Comparison of ENCODE assay signal across 8 mouse cellular contexts in the genomic region with DNA sequence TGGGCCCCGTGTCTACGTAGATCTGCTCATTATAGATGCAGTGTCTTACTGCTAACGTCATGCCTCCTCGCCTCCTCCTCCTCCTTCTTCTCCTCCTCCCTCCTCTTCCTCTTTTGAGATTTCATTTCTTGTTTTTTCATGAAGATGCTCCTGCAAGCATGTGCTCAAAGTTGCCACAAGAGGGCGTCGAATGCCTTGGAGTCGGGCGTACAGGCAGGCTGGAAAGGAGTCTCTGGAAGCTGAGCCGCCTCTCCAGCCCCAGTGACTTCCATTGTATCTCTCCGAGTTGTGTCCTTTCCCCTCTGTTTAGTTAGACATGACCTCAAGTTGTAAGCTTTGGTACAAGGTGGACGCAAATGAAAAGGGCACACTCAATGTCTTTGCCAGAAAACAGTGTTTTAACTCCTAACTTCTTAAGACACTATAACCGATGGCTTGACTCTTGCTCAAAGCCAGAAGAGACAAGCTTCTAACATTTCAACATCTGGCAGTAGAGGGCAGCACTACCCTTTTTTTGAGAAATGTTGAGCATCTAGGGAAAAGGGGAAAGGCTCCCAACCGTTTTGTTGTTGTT. TPM values are rescaled to one million over a fixed set of nuclear protein-coding genes. Genes with fewer than 3 reads are reported as not detected.
DNase-seq lines count a peak whose midpoint lies in the region; ATAC-seq and TF ChIP-seq lines count a peak whose summit lies in the region.

No protein-coding gene starts in this region.

- DNase-seq in Patski (ENCODE audit: low read depth, low spot score), result peak; percentile 67
- DNase-seq in cerebellum, adult 8-10 months, result peak; percentile 63
- peak; percentile 90 for DNase-seq in hindbrain, embryonic 11.5 days (ENCODE audit: low spot score)
- DNase-seq in layer of hippocampus, postnatal 14 days (ENCODE audit: low spot score in 2 of 2), result peak; percentile 67 to 76
- peak; percentile 86 for DNase-seq in lung, postnatal 36 days
- DNase-seq in retina, postnatal 1 day, result peak; percentile 91
- DNase-seq in thymus, postnatal 4 days, result peak; percentile 63

- in situ Hi-C loops in Patski (cut with MboI; ENCODE audit: low pct_unique_long_range_greater_than_20kb), result loop anchor here (5.0 kb wide), 2 partner anchors 33 to 92 kb away; no protein-coding TSS in a partner anchor

- ATAC-seq in Patski, result peak; percentile 81
- ATAC-seq in frontal cortex, adult (ENCODE audit: low TSS enrichment), result peak; percentile 91
- ATAC-seq in hindbrain, embryonic 11.5 days (ENCODE audit: low FRiP score), result peak; percentile 75; the same call in 1 of the 2 replicates

- peak overlapping the region; percentile 38 for H3K4me2 ChIP-seq in hindbrain, embryonic 11.5 days (replicated peaks; ENCODE audit: low read depth, low read length)

- no peak overlapping the region for H3K9ac ChIP-seq in hindbrain, embryonic 11.5 days (ENCODE audit: low read depth, low read length)

- 3% methylated on average over 13 of the region's 13 CpGs for WGBS in hindbrain, embryonic 11.5 days

- peak; percentile 92 for TF ChIP-seq CTCF in Patski (IDR thresholded peaks at IDR 0.05)

- H3K27ac ChIP-seq in hindbrain, embryonic 11.5 days (ENCODE audit: low read depth, low read length), result no peak overlapping the region

- no peaks in the 10 kb centered on the region for H3K36me3 ChIP-seq in hindbrain, embryonic 11.5 days (ENCODE audit: control insufficient read depth, insufficient read depth, low read length)

- no peaks in the 10 kb centered on the region for H3K27me3 ChIP-seq in Patski
- H3K27me3 ChIP-seq in hindbrain, embryonic 11.5 days (ENCODE audit: control insufficient read depth, insufficient read depth, low read length), result peaks cover 3% of the 10 kb centered on the region; the same call in 1 of the 2 replicates

- H3K4me1 ChIP-seq in hindbrain, embryonic 11.5 days (replicated peaks; ENCODE audit: control insufficient read depth, insufficient read depth, low read length), result no peaks in the 10 kb centered on the region

- POLR2A ChIA-PET in Patski (lab: Charles Lee), result interaction anchor here (0.6 to 3.9 kb wide), 2 partner anchors 93 to 162 kb away, joined by 4 to 21 read pairs; no protein-coding TSS in a partner anchor

- H3K4me3 ChIP-seq in hindbrain, embryonic 11.5 days (ENCODE audit: low read depth, low read length), result 0 out of 2 replicates have a peak overlapping the region, but pooled peaks have one; percentile 6

- CTCF ChIA-PET in Patski (lab: Charles Lee), result interaction anchor here (0.7 to 9.8 kb wide), 25 partner anchors 8 to 143 kb away, joined by 3 to 157 read pairs (median 4); no protein-coding TSS in a partner anchor

- no peaks in the 10 kb centered on the region for H3K9me3 ChIP-seq in hindbrain, embryonic 11.5 days (ENCODE audit: control insufficient read depth, low read length)

RNA-seq across cellular contexts. Expression of gene Got1, which starts 5.9 kb away (rescaled TPM):
- polyA plus RNA-seq in Patski (2021), result 311 TPM
- 51.0 and 53.4 TPM in 2 replicates for polyA plus RNA-seq in hindbrain, embryonic 11.5 days (2014; fragmentation: Nextera tagmentation; extraction: Ambion mirVana)
- total RNA-seq in layer of hippocampus, postnatal 14 days (2021), result 100 to 1,000 TPM; 268 to 269 TPM
